Mouse (Mus musculus) adrenal gland, adult 18-20 months (tissue): Measurements from ENCODE around the gene Gm49380. TPM values are rescaled to one million over a fixed set of nuclear protein-coding genes. Genes with fewer than 3 reads are reported as not detected.
A peak's percentile ranks its signal among the peaks of the same experiment; 100 is the strongest.

ENCODE experiments used
- DNase-seq, 2 experiments: peaks; one replicate each; pipeline ENCODE4 v3.0.0; 2021 to 2022; ENCODE audit warnings: low spot score in 2 of 2
- total RNA-seq, 2 experiments: library from RNA; stranded (reverse); gene quantifications; 1 replicate in 1 of 2; 2 replicates in 1 of 2; pipeline ENCODE4 v1.2.3; 2021

The Gm49380 gene
- total RNA-seq, 2 experiments from 2014 or later, result 0.27 to 0.48 TPM

GRCm38 (mm10) chr9:44047571-44048490, 65.5 kb downstream of the Gm49380 start:
- DNase-seq, result no peak

- no peak for DNase-seq
Observed at GRCm38 (mm10) chr9:44047071-44047470, 66.2 kb downstream of the Gm49380 start.

- no peak for DNase-seq
Observed at GRCm38 (mm10) chr9:44046426-44046825, 66.9 kb downstream of the Gm49380 start.

GRCm38 (mm10) chr9:44045884-44046272, 67.4 kb downstream of the Gm49380 start:
- no peak for DNase-seq

- no peak for DNase-seq
Observed at GRCm38 (mm10) chr9:44045158-44045883, 68.0 kb downstream of the Gm49380 start.

- DNase-seq, result no peak
Observed at GRCm38 (mm10) chr9:44044426-44045157, 68.7 kb downstream of the Gm49380 start.

- DNase-seq, result no peak
Observed at GRCm38 (mm10) chr9:44043708-44044425, 69.4 kb downstream of the Gm49380 start.

- peak; percentile 10 to 29 for DNase-seq
Observed at GRCm38 (mm10) chr9:44042836-44043707, 70.2 kb downstream of the Gm49380 start, which contains the start of gene Thy1. TSS of gene Thy1 (plus strand) at chr9:44043384.

- no peak for DNase-seq
Observed at GRCm38 (mm10) chr9:44042396-44042680, 71.0 kb downstream of the Gm49380 start.

GRCm38 (mm10) chr9:44041511-44042395, 71.5 kb downstream of the Gm49380 start:
- no peak for DNase-seq

- DNase-seq, result no peak
Observed at GRCm38 (mm10) chr9:44037106-44037505, 76.2 kb downstream of the Gm49380 start.

- DNase-seq, result no peak
Observed at GRCm38 (mm10) chr9:44033957-44034727, 79.2 kb downstream of the Gm49380 start.

- DNase-seq, result no peak
Observed at GRCm38 (mm10) chr9:44033317-44033716, 80.0 kb downstream of the Gm49380 start.

- no peak for DNase-seq
Observed at GRCm38 (mm10) chr9:44031946-44032345, 81.4 kb downstream of the Gm49380 start.

GRCm38 (mm10) chr9:44031079-44031478, 82.2 kb downstream of the Gm49380 start:
- DNase-seq, result no peak

- no peak for DNase-seq
Observed at GRCm38 (mm10) chr9:44030646-44031045, 82.7 kb downstream of the Gm49380 start.

GRCm38 (mm10) chr9:44029580-44030236, 83.6 kb downstream of the Gm49380 start:
- no peak for DNase-seq

GRCm38 (mm10) chr9:44024096-44024495, 89.2 kb downstream of the Gm49380 start:
- DNase-seq, result no peak
